Mouse (Mus musculus): ENCODE measurements around the gene Il21r.

DNA sequence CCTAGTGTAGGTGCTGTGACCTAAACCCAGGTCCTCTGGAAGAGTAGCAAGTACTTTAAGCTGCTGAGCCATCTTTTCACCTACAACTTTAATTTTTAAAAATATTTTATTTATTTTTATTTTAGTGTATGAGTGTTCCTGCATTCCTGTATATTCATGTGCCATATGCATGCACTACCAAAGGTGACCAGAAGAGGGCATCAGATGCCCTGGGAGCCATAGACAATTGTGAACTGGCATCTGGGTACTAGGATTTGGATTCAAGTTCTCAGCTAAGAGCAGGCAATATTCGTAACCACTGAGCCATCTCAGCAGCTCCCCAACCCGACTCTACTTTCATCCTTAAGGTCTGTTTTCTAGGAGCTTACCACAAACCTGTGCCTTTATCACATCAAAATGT, 71.7 kb downstream of the Il21r start:
- peak; percentile 75; the same call in 1 of the 2 replicates for TF ChIP-seq CTCF (IDR thresholded peaks at IDR 0.05; ENCODE audit: borderline replicate concordance, extremely low read depth, insufficient read depth, insufficient read length)
- TF ChIP-seq POLR2A (IDR thresholded peaks at IDR 0.05; ENCODE audit: borderline replicate concordance, extremely low read depth, insufficient read depth, insufficient read length, poor library complexity, severe bottlenecking) = no peak

Measured in brain, embryonic 14.5 days (tissue).